Mouse (Mus musculus) layer of hippocampus, adult 9-11 months (tissue): Measurements from ENCODE around the gene Fkbp9.
"Not testable (repeated sequence)": the region's sequence is repeated elsewhere in the genome, so short reads cannot be mapped to it uniquely, and the experiment has no call there.

ENCODE experiments used
- DNase-seq: peaks from one replicate; pipeline ENCODE4 v3.0.0; 2022

Gene Fkbp9

DNA sequence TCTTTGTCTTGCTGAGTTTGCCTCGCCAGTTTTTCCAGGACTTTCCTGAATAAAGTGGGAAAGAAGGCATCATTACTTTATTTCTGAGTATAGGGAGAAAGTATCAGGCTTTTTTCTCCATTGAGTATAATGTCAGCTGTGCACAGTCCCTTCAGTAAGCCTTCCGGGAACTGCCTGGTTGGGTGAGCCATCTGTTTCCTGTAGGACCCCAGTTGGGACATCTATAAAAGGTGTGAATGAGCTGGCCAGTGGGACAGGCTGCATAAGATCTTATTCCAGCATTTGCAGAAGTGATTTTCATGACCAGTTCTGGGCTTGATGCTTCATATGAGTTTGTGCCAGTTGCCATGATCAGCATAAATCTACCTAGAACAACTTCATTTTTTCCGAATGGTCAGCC, 11.4 kb downstream of the Fkbp9 start:
- DNase-seq: no peak

DNA sequence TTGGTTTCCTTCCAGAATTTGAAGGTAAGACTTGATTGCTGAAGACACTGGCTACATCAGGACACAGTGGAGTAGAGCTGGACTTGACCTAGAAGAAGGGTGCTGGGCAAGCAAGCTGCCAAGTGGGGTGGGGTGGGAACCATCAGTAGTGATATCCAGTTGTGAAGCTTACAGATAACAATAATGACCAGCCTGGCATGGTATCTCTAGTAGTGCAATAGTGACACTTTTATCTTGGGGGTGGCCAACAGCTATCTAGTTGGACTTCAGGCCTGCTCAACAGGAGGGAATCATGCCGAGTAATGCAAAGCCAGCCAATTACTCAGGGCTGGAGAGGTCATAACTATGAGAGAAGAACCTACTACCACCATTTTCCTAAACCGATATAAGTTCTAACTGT, 12.5 kb downstream of the Fkbp9 start:
- no peak for DNase-seq

DNA sequence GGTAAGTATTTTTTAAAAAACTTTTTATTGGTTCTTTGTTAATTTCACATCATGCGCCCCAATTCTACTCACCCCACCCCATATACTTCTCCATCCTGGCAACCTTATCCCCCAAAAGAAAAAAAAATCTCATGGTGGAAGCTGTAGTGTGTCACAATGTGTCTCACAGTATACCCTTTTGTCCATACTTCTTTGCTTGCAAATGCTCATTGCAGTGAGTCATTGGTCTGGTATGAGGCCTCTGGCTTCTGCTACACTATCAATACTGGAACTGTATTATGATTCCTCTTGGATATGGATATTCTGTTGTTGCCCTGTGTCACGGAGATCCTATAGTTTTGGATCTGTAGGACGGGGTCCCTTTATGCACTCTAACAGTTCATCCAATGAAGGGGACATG, 17.1 kb downstream of the Fkbp9 start:
- no peak for DNase-seq

DNA sequence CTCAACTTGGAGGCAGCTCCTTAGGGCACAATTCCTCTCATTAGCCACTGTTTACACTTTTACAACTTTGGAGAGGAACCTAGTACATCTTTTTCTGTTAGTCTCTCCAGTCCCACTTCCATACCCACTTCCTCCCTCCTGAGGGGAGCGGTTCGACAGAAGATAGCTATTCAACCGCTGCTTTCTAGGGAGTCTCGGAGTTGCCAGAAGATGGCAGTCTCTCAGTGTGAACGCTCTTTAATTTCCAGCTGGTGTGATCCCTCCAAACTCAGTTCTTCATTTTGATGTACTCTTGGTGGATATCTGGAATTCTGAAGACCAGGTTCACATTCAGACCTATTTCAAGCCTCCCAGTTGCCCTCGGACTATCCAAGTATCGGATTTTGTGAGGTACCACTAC, 18.5 kb downstream of the Fkbp9 start:
- DNase-seq: peak; percentile 11

DNA sequence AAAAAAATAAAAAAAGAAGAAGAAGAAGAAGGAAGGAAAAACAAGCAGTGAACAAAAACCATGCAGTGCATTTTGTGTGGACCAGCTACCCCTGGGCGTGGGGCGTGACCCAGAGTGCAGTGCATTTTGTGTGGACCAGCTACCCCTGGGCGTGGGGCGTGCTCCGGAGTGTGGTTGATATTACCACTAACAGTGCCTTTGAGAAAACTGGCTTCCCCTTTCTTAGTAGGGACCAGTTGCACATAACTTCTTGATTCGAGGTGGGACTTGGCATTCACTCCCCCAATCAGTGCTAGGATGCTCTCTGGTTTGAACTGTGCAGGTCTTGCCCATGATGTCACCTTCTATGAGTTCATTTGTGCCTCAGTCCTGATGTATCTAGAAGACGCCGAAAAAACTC, 22.9 kb downstream of the Fkbp9 start:
- no peak for DNase-seq

DNA sequence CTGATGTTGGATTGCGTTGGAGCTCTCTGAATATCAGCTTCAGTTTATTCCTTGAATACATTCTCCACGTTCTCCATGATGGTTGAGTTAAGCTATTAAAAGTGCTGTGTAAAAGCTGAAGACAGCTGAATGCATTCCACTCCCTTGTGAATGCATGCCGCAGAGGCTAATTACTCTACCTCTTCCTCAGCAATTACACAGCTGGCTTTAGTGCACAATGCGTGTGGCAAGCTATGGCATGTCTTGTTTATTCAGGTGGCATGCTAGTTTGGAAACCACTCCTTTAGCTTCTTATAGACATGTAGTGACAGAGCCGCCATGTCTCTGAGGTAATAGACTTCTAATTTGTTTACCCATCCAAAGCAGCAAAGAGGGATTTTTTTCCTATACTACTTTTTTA, 24.9 kb downstream of the Fkbp9 start:
- no peak for DNase-seq

DNA sequence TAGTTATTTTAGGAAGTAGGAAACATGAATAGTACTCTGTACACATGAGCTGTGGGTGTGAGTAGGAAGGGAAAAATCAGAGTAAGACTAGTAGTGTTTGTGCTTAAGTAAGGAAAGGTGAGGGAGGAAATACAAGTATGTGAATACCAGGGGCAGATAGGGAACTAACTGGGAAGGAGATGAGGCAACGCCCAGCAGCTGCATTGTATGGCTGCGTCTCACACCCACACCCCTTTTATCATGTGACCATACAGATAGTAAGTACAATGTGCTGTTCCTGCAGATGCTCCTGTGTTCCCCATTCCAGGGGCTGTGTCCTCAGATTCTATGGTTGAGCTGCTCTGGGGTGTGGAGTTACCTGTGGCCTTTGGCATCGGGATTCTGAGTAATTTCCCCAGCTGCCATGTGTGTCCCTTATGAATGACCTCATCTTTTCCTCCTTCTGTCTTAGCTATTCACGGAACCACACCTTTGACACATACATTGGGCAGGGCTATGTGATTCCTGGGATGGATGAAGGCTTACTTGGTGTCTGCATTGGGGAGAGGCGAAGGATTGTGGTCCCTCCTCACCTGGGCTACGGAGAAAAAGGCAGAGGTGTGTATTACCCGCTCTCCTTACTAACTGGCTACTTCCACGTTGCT, 28.5 kb downstream of the Fkbp9 start:
- no peak for DNase-seq

DNA sequence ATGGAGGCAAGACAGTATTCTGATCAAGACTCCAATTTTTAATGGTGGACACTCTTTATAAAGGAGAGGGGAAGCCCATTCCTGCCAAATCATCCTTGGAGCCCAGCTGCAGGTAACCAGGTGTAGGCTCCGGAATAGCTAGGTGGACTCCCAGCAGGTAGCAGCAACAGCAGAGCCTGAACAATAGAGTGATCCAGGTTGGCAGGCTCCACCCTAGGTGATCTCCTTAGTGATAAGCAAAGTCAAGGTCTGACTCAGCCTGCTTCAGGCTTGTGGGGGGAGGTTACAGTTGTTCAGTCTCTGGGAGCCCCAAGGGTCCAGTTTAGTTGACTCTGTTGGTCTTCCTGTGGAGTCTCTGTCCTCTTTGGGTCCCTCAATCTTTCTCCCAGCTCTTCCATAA, 35.0 kb downstream of the Fkbp9 start:
- DNase-seq: not testable (repeated sequence)

DNA sequence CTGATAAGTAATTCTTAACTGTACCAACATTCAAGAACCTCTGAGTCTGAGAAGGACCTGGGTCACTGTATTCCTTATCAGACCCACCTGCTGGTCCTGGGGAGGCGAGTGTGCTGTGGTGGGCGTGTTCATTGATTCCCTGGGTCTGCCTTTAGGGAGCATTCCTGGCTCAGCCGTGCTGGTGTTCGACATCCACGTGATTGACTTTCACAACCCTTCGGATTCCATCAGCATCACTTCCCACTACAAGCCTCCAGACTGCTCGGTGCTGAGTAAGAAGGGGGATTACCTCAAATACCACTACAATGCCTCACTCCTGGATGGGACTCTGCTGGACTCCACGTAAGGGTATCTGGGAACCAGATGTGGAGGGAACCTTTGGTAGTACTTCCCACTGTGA, 36.7 kb downstream of the Fkbp9 start:
- no peak for DNase-seq

DNA sequence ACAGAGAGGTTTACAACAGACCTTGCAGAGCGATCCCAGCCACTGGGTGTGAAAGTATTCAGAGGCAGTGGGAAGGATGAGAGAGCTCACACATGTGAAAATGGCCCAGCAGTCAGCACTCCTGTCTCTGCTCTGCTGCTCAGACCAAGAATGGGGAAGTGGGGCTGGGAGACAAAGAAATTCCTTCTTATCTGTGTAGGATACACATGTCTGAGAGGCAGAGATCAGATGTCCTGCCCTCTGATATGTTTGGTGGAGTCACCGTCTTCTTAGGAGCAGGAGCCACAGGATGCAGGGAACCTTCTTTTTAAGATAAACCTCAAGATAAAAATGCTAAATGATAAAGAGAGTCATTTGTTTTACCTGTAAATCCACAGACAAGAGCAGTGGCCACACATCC, 38.2 kb downstream of the Fkbp9 start:
- DNase-seq: no peak

DNA sequence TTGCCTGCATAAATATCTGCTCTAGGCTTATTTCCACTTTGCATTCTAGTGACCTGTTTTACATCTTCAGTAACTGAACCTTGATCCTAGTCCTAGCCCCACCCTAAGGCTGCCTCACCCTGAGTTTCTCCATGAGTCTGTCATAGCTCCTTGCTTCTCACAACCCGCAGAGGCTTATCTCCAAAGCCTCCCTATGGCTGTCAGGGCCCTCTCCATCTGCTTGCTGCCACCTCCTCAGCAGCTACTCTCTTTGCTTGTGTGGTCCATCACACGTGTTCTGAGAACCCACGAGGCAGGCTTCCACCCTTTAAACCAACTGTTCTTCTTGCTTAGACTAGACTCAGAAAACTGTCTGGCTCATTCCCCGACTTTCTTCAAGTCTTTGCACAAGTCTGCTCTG, 45.0 kb downstream of the Fkbp9 start:
- DNase-seq: peak; percentile 14

DNA sequence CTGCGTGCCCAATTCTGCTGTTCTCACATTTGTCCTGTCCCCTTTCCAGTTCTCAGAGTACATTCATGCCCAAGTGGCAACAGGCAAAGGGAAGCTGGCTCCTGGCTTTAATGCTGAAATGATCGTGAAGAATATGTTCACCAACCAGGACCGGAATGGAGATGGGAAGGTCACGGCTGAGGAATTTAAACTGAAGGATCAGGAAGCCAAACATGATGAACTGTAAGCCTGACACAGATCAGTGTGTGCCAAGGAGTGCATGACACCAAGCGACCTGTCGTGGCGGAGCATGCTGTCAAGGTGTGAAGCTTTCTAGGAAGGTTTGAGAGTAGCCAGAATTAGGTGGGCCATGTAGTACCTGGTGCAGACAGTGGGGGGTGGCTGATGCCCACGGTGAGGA, 46.1 kb downstream of the Fkbp9 start:
- DNase-seq: no peak

DNA sequence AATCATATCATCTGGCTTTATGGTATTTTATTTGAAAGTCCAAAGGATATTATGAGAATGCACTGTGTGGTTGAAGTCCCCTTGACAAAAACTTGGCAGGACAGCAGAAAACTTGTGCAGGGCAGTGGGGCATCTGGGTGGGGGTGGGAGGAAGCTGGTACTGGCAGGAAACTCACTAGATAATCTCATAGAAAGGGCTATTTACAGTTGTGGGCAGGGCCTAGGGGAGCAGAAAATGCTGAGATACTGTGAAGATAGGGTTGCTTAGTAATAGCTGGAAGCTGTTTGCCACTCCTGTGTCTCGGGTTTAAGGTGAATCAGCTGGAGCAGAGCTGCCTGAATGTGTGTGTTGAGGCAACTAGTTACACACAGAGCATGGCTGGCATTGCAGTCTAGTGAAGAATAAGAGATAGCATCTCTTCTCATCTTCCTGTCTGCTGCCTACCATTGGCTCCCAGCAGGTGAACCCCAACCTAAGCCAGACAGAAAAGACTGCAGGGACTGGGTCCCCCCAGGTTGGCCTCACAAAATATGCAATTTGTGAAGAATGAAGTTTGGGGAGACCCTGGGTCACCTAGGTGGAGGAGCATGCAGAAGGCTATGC, 47.6 kb downstream of the Fkbp9 start:
- DNase-seq: no peak

DNA sequence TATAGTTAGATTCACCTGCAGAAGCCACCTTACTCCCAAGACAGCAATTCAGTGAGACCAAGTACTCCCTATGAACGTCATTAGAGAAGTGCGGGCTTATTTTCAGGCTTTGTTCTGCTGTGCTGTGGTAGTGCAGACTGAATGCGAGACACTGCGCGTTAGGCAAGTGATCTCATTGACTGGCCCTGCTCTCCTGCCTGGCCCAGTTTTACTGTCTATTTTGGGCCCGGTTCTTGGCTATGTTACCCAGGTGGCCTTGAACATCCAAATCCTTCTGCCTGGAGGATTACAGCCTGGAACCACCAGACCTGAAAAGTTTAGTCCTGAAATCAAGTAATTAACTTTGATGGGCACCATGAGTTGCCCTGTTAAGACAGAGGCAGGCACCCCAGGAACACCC, 56.7 kb downstream of the Fkbp9 start:
- DNase-seq: no peak

DNA sequence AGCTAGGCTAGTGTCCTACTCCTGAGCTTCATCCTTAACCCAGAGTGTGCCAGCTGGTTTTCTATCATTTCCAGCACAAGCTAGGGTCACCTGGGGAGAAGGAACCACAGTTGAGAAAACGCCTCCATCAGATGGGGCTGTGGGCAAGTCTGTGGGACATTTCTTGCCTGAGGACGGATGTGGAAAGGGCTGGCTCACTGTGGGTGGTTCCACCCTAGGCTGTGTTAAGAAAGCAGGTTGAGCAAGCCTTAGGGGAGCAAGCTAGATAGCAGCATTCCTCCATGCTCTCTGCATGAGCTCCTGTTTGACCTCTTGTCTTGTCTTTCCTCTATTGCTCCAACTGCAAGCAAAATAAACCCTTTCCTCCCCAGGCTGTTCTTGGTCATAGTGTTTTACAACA, 58.9 kb downstream of the Fkbp9 start:
- no peak for DNase-seq

DNA sequence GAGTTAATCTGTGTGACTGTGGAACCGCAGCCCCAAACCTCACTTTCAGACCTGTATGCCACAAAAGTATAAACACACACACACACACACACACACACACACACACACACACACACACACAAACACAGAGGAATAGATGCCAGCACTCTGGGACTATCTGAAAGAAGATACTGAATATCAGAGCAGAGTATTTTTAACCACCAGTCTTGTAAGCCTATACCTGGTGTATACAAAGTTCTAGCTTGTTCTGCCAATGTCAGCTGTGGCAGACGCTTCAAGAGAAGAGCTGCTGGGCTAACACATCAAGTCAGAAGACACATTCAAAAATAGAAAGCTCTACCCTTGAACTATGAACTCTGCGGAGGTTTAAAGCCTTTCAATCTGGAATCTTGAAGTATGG, 67.7 kb downstream of the Fkbp9 start:
- no peak for DNase-seq

DNA sequence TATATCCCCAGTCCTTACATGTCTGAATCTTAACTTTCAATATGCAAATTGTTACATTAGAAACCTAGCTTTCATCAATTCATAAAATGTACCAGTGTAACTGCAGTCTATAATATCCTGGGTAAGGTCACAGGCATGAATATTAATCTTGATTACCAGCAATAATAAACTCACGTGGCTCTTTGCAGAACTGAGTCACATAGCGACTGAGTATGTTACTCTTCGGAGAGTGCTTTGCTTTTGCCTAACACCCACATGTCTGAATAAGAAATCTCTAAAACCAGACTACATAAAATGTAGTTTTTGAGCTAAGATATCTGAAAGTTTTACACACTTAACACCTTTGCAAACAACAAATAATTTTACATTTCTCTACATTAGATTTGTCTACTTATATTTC, 69.5 kb downstream of the Fkbp9 start:
- DNase-seq: no peak

DNA sequence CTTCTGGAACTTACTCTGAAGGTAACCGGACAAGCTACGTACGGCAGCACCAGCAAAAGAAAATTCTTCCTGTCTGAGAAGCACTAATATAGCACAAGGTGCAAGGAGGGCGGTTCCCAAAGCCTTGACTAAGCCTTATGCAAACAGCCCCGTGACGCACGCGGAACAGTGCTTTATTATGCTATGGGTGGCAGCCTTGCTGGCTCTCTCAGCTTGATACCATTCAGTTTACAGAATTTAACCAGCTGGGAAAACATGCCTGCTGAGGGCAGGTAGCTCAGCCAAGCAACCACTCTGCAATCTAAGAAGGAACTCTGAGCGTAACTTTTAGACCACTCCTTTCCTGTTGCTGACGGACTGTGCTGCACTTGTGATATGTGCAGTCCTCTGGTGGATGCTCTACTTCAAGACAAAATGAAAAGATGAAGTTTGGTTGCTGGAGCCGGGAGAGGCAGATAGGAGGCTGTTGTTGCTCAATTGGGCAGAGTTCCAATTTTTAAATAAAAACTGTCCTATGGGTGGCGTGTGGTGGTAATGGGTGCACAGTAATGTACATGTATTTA, 70.0 kb downstream of the Fkbp9 start:
- DNase-seq: peak; percentile 29

DNA sequence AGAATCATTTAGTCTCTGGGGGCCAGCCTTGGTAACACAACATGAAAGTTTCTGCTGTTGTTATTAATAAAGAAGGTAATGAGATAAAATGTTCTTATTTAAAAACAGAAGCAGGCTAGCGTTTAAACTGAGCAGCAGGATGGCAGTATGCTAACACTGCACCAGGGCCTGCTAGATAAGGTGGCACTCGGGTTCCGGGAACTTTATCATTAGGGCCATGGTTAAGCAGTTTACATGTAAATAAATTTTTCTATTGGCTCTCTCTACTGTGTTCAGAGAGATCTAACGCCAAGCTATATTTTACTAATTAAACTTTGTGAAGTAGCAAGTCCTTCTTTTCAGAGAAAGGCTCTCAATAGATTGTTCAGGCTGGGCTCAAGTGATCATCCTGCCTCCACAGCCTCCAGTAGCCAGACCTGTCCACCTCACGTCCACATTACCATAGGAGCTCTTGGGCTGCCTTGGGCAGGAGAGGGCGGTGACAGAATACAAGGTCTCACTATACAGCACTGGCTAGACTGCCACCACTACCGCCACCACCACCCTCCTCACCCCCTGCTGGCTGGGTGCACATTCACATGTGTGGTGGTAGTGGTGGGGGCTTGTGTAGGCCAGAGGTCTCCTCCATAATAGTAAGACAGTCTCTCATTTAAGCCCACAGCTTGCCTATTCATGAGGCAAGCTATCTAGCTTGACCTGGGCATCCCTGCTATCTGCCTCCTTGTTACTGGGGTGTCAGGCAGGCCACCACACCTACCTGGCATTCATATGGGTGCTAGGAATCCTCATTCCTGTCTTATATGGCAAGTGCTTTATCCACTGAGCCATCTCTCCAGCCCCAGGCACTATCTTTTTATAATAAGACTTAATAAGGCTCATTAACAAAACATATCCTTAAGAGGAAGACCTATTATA, 71.0 kb downstream of the Fkbp9 start:
- DNase-seq: no peak

DNA sequence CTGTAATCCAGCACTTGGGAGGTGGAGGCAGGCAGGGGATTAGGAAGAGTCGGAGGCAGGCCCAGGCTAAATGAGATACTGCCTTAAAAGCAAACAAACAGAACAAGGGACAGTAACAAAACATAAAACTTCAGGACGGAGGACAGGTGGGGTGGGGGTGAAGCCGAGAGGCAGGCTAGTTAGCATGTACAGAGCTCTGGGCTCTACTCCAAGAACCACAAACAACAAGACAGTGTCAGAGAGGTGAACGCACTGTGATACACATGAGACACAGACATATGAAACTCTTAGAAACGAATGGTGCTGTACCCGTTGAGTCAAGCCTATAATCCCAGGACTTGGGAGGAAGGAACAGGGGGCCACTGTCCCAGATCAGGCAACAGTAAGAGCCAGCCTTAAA, 72.0 kb downstream of the Fkbp9 start:
- DNase-seq: no peak

DNA sequence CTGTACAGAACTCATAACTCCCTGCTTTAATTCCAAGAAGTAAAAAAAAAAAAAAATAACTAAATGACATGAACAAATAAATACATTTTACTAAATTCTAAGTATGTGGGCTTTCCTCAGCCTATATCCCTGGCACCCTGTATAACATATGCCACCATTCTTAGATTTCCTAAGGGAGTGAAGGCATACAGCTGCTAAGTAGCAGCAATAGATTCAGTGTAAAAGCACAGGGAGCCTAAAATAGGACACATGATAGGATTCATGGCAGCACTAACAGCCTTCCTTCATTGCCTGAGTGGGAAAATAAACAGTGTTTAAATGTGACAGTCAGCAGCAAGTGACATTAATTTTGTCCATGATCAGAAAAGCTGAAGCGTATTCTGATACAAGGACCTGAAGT, 72.5 kb downstream of the Fkbp9 start:
- DNase-seq: no peak

DNA sequence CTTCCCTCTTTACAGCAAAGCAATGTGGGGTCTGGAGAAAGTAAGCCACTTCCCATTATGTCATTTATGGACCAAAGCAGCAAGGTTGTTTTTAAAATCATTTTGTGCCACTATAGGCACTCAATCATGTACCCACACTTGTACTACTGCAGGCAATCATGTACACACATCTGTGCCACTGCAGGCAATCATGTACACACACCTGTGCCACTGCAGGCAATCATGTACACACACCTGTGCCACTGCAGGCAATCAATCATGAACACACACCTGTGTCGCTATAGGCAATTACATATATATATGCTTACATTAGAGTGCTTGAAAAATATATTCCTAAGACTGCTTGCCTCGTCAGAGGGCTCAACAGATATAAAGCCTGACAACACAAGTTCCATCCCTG, 73.1 kb downstream of the Fkbp9 start:
- no peak for DNase-seq

DNA sequence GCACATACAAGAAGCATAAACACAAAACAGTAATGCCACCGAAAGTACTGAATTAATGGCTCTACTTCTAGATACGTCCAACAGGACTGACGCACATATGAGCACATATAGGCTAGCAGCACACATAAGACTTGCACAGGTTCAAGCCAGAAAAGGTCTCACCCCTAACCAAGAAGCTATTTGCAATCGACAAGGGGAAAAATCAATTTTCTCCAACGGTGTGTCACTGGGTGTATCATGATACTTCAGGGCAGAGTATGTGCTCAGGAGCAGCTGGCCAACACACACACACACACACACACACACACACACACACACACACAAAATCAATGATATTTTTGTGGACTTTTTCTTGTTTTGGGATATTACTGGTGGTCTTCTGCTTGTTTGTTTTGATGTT, 73.6 kb downstream of the Fkbp9 start:
- DNase-seq: no peak
